Mouse (Mus musculus) spleen, embryonic (tissue): ENCODE results near the gene Mcm5.

Source experiments
- CTCF ChIA-PET: fragments of 350-600 bp; sonication (Branson Sonifier 250); formaldehyde crosslinking; loops from one replicate; lab custom pipeline; 2022; lab: Charles Lee

Mcm5 gene

GRCm38 (mm10) chr8:75109236-75109967 is at the start of gene Mcm5:
Gene Mcm5 (plus strand): TSS chr8:75109569.
- CTCF ChIA-PET: interaction anchor here (0.6 kb wide), 1 partner anchor 38 kb away, joined by 4 read pairs; no protein-coding TSS in a partner anchor

GRCm38 (mm10) chr8:75060022-75060421 is 49.3 kb upstream of the Mcm5 start:
- CTCF ChIA-PET: no interaction called here

GRCm38 (mm10) chr8:75060815-75061214 is 48.6 kb upstream of the Mcm5 start:
- CTCF ChIA-PET: no interaction called here

DNA sequence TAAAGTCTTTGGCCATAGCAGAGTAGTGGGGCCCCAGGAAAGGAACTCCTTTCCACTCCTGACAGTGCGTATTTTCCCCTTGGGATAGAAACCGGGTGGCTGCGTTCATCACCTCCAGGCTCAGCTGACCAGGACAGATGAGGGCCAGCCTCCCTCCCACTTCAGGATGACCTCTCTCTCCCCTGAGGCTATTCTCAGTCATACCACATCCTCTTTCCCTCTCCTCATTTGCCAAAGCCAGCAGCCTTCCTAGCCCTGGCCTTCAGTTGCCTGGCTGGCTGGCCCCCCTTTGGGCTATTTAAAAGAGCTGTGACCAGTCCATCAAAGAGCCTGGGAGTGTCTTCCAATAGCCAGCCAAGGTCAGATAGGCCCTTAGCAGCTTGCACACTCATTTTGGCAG is 46.1 kb upstream of the Mcm5 start:
- CTCF ChIA-PET: no interaction called here

DNA sequence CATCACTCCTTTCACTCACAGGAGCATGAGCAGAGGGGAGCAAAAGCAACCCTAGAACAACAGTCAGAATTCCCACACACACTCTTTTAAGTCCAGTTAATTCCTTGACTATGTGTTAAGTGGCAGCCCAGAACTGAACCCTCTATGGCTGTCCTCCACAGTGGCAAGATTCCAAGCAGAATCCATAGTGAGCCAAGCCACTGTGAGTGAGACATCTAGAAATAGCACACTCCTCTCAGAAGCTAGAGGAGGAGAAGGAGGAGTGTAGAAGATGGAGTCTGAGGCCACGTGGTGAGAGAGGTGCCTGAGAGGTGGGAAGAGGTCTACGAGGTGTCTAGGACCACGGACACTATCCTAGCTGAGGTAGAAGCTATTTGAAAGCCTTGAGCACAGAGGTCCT is 44.6 kb upstream of the Mcm5 start:
- CTCF ChIA-PET: no interaction called here

DNA sequence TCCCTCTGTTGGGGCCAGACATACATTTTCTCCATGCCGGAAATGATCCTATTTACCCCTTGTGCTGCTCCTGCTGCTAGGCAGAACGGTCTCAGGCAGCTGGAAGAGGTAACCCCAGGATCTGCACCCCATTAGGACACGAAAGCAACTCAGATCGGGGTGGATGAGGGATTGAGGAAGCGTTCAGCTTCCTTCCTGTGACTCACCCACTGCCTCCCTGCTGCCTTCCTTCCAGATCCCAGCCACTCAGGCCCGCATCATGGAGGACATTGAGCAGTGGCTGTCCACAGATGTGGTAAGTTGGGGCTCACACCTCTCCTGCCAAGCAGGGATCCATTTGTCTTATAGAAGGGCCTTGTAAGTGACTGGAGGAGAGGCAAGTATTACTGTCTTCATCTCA is 42.1 kb upstream of the Mcm5 start:
- CTCF ChIA-PET: no interaction called here

GRCm38 (mm10) chr8:75070297-75070696 is 39.1 kb upstream of the Mcm5 start:
- CTCF ChIA-PET: no interaction called here

DNA sequence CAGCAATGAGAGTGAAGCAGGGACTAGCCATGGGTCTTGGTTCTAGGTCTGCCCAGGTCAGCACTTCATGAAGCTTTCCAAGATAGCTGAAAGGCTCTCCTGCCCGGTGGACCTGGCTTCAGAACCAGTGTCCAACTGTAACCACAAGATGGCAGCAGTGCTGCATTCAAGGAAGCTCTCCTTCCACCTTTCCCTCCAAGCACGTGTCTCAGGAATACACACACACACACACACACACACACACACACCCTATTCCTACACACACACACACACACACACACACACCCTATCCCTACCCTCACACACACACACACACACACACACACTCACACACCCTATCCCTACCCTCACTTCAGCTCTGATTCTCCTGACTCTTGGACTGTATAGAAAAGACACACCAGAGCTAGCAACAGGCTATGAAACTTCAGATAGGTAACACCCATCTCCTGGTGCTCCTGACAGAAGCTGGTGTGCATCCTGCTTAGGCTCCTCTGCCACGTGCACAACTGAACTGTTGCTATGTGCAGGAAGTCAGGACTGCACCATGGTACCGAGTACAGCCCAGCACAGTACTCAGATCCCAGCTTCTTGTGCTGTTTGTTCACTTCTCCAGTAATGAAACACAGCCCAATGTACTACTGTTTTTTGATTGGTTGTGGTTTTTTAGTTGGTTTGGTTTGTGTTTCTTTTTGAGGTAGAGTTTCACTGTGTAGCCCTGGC is 37.6 kb upstream of the Mcm5 start:
- CTCF ChIA-PET: interaction anchor here (0.5 to 1.4 kb wide), 5 partner anchors 29 to 507 kb away, joined by 3 to 6 read pairs (median 4); no protein-coding TSS in a partner anchor

GRCm38 (mm10) chr8:75074876-75075275 is 34.5 kb upstream of the Mcm5 start:
- CTCF ChIA-PET: no interaction called here

- CTCF ChIA-PET: interaction anchor here (1.4 kb wide), 1 partner anchor 141 kb away, joined by 3 read pairs; no protein-coding TSS in a partner anchor
Measured at GRCm38 (mm10) chr8:75078215-75078614, 31.2 kb upstream of the Mcm5 start.

DNA sequence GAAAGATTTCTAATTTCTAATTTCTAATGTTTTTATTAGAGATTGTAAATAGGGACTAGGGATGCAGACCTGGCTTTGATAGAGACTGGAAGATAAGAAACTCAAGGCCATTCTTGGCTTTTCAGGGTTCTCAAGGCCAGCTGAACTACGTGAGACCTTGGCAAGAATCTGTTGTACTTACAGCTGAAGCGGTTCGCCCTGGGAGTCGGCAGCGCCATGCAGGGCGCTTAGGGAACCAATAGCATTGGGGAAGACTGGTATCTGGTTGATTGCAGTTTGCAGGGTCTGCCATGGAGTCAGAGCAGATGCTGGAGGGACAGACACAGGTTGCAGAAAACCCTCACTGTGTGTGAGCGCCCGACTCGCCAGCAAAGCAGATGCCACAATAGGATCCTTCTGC is 30.5 kb upstream of the Mcm5 start:
- CTCF ChIA-PET: no interaction called here

DNA sequence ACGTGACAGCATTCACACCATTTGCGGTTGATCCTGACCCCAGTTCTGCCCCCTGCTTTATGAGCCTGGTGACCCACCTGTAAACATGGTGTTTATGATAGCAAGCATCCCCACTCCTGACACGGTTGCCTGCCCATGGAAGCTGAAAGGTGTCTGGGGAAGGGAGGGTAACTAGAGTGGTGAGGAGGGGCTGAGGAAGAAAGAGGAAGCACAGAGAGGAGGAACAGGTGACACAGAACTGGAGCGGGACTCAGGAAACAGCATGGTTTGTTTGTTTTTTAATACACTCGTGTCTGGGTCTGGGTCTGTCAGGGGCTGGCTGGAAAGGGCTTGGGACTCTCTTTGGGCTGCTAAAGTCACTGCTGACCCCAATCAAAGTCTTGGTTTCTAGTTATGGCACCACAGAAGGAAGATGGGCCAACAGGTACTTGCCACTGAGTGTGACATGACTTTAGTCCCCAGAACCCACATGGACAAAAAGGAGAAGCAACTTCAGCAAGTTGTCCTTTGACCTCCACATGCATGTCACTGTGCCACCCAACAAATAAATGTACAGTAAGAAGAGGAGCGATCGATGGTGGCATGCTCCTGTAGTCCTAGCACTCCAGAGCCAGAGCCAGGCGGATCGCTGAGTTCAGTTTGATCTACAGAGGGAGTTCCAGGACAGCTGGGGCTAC is 27.9 kb upstream of the Mcm5 start:
- CTCF ChIA-PET: interaction anchor here (0.7 kb wide), 1 partner anchor 9 kb away, joined by 3 read pairs; no protein-coding TSS in a partner anchor

- CTCF ChIA-PET: interaction anchor here (0.7 kb wide), 1 partner anchor 9 kb away, joined by 3 read pairs; no protein-coding TSS in a partner anchor
Measured at GRCm38 (mm10) chr8:75082181-75082805, 27.1 kb upstream of the Mcm5 start.

GRCm38 (mm10) chr8:75083846-75084245 is 25.5 kb upstream of the Mcm5 start:
- CTCF ChIA-PET: no interaction called here

DNA sequence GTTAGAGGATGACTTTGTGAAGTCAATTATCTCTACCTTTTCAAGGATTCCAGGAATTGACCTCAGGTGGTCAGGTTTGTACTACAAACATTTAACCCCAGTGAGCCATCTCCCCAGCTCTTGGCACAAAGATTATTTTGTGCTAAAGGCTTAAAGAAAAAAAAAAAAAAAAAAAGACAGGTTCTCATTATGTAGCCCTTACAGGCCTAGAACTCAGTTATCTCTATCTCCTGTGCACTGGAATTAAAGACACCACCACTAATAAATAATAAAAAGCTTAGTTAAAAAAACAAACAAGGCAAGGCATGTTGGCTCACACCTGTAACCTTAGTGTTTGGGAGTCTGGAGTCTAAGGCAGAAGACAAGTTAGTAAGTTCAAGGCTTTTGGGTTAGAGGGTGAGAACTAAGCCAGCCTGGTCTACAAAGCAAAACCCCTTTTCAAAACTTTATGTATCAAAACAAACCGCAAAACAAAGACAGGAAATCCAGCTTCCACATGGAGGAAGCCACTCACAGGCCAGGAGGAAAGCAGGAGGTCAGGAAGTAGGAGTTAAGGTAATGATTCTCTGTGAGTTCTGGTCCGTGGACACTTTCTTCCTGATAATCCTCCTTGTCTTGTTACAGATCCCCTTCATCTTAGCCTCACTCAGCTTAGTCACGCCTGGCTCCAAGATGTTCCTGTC is 24.8 kb upstream of the Mcm5 start:
- CTCF ChIA-PET: no interaction called here

- CTCF ChIA-PET: no interaction called here
Measured at GRCm38 (mm10) chr8:75086002-75086401, 23.4 kb upstream of the Mcm5 start.

DNA sequence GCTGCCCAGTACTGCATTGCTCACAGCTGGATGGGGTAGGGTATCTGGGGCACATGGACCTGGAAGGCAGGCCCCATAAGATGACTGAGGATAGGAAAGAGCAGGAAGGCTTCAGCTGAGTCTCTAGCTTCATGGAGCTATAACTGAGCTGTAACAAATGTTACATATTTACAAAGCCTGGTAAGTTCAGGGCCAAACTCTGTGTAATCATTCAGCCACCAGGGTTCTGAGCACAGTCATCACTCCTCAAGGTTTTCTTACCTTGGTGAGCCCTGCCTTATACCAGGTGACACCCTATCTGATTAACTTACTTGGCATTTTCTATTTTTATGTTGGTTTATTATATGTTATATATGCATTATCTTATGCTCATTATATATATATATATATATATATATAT is 22.2 kb upstream of the Mcm5 start:
- CTCF ChIA-PET: no interaction called here

GRCm38 (mm10) chr8:75088989-75089881 is 20.1 kb upstream of the Mcm5 start:
- CTCF ChIA-PET: no interaction called here

DNA sequence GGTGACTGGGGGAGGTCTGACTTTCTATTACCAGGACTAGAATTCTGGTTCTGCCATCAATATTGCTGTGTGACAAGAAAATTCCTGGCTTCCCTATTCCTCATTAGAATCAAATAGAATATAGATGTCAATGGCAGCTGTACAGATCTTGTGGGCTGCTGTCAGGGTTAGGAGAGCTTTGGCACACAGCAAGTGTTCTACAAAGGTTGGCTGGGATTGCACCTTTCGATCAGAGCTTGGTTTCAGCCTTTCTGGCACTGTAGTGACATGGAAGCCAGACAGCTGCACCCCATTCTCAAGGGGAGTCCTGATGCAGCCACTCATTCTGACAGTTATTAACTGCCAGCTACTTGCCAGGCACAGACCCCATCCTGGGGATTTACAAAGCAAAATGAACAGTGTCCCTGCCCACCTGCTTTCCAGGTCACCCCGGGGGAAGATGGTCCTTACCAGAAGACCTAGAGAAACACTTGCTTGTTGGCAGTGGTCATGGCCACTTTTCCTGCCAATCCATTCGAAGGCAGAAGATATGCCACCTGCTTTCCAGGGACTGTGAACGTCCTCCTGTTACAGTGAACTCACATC is 18.5 kb upstream of the Mcm5 start:
- CTCF ChIA-PET: no interaction called here
